Mouse (Mus musculus): Measurements from ENCODE around the gene Cdk5r2.

The Cdk5r2 gene

DNA sequence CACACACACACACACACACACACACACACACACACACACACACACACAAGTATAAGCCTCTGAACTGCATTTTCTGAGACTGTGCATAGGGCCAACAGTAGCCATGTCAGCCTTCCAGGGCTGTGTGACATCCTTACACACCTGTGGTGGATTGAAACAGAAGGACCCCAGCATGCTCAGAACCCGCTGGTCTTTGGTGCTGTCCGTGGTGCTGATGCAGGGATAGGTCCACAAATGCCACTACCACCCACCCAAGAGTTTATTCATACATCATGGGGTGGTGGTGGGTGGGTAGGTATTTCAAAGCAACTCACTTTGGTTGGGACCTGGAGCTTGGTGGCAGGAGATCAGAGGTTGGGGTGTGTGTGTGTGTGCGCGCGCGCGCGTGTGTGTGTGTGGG, 36.8 kb downstream of the Cdk5r2 start:
- DNase-seq (ENCODE audit: extremely low read depth, low read depth, low spot score): no peak

DNA sequence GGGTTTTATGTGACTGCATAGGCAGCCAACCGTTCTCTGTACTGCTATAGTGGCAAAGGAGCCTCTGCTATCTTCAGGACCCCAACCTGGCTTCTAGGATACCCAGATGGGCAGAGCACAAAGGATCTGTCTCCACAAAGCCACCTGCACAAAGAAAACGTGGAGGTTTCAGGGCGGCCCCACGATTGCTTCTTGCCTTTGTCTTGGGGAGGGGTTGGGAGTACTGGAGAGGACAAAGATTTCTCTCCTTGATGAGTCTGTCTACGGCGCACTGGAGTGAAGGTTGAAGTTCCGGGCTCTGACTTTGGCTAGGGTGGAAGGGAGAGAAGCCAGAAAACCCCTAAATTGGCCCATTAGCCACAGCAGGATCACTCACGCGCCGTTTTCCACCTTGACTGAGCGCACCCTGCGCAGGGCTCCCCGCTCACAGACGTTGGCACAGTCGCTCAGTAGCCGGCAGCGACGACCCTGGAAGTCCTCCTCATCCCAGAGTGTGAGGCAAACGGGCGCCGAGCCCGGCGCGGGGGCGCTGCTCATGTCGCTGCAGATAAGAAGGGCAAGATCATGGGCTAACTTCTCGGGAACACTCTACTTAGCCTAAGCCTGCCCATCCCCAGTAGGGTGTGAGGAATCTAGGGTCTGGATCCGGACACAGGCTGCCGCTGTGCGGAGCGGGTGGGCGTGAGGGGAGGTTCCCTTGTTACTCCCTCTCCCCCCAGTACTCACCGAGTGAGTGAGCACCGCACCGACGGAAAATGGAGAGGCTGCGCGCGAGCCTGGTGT, 37.8 kb downstream of the Cdk5r2 start:
- no peak for DNase-seq (ENCODE audit: extremely low read depth, low read depth, low spot score)

DNA sequence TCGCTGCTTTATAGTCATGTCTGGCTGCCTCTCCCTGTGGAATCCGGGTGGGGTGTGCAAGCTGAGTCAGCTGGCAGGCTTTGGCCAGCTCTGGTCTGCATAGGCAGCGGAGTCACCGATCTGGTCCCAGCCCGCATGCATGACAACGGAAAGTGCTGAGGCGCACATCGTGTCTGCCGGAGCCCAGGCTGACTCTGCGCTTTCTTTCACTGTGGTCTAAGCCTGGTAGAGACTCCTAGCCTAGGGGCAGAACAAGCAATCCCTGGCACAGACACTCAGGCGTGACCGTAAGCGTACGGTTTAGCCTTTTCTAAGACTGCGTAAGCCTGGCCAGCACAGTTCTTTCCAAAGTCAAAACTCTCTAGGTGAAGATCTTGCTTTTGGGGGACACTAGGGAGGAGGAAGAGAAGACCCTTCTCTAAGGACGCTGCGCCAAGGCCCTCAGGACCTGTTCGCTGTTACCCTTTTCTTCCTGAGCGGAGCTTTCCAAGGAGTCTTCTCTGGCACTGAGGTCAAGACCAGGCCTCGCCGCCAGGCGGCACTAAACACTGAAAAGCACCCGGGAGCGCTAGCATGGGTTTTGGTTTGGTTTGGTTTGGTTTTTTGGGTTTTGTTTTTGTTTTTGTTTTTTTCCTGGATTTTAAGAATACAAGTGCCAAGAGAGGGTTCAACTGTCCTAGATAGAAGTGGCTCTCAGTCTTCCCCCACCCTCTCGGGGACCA, 38.6 kb downstream of the Cdk5r2 start, which contains the start of gene Cryba2:
Gene Cryba2 (minus strand): TSS at position 10 of the 722 bp plus-strand sequence.
- no peak for DNase-seq (ENCODE audit: extremely low read depth, low read depth, low spot score)

DNA sequence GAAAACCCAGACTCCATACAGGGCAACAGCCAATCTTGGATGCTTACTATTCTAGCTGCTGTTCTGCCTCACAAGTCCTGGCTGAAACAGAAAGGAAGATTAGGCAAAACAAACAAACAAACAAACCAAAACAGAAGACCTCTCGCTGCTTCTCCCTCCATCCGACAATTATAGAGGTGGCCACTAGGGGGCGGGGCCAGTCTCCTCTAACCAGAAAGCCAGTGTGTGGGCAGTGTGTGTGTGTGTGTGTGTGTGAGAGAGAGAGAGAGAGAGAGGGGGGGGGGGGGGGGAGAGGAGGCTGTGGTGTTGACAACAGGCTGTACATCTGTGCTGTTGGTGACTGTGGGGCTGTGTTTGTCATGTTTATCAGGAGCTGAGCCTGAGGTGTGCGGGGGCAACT, 40.2 kb downstream of the Cdk5r2 start:
- no peak for DNase-seq (ENCODE audit: extremely low read depth, low read depth, low spot score)

DNA sequence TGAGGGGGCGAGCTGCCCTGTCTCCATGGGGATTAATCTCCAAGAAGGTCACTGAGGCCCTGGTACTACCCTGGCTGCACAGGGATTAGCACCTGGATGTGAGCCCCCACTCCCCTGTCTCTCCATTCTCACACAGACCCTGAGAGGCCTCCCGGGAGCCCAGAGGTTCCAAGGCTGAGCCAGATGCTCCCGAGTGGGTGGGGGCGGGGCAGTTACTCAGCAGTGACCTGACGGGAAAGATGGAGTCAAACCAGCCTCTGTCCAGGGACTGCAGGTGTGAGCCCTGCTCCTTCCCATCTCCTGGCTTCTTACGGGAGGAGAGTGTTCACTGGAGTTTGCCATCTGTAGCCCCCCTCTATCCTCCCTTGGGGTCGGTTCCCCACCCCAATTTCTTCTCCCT, 43.2 kb downstream of the Cdk5r2 start:
- DNase-seq (ENCODE audit: extremely low read depth, low read depth, low spot score): no peak

DNA sequence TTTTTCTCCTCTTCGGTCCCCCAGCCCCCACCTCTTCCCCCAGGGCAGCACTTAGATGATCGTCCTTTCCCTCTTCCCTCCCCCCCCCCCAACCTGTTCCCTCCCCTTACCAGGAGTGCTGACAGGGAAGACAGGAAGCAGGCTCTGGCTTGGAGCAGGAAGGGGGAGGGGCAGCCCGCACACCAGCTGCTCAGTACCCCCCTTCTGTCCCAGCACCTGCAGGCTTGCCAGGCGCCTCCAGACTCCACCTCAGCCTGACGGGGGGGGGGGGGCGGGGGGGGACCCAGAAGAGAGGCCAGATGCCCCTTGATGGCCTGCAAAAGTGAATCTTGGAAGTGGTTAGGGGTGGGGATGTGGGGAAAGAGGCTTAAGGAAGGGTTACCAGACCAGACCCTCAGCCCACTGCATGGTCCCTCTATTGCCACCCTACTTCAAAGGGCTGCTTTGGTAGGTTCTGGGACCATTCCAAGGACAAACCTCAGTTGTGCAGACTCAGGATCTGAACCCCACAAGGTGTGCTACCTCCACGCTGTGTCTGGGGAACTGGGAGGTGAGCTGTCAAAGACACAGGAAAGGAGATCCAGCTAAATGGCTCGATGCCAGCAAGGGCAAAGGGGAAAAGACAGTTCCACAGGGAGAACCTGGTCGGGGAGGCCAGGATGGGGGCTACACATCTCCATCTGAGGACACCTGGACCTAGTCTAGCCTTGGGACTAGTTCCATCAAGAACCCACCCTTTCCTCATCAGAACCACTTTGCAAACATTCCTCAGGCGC, 44.1 kb downstream of the Cdk5r2 start:
- no peak for DNase-seq (ENCODE audit: extremely low read depth, low read depth, low spot score)

DNA sequence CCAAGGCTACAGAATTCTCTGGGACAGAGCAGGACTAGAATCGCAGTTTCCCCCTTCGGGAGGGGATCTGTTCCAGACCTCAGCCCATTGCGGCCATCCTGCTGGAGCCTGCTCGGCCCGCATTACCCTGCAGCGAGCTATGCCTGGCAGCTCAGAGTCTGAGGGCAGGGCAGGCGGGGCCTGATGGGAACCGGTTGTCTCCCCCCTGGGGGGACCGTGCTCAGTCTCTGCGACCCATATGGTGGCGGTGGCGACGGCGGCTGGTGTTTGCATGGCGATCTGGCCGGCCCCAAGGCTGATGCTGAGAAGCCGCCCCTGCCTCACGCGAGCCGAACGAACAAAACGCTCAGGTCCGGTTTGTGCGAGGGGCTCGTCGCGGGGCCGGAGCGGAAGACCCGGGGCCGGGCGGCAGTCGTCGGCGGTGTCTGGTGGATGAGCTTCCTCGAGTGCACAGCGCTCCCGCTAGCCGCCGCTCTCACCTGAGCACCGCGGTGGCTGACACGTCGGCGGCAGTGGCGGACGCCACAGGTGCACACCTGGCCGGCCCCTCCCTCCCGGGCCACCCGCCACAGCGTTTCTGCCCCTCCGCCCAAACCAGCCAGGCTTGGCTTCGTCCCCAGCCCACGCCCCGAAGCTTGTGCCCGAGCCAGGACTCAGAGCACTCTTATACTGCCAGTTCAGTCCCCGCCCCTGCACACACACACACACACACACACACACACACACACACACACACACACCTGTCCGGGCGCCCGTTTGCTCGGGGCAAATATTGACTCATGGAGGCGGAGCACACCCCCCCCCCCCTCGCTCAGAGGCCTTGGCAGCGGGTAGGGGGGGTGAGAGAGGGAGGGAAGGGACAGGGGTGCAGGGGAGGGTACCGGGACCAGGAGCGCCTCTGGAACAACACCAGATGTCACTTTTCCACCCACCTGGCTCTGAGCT, 45.9 kb downstream of the Cdk5r2 start:
- no peak for DNase-seq (ENCODE audit: extremely low read depth, low read depth, low spot score)

DNA sequence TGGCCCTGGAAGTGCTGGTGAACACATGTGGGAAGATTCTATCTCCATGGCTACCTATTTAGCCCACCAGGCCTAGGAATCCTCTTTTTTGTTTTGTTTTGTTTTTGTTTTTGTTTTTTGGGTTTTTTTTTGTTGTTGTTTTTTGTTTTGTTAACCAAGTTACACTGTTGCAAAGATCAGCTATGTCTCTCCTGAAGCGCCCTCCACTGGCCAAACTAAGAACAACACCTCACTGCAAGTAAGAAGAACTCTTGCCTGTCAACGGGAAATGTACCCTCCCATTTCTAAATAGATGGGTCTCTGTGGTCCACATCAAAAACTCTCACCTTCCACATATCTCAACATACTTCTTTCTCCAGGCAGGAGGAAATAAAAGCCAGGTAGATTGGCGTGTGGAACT, 47.0 kb downstream of the Cdk5r2 start:
- no peak for DNase-seq (ENCODE audit: extremely low read depth, low read depth, low spot score)

DNA sequence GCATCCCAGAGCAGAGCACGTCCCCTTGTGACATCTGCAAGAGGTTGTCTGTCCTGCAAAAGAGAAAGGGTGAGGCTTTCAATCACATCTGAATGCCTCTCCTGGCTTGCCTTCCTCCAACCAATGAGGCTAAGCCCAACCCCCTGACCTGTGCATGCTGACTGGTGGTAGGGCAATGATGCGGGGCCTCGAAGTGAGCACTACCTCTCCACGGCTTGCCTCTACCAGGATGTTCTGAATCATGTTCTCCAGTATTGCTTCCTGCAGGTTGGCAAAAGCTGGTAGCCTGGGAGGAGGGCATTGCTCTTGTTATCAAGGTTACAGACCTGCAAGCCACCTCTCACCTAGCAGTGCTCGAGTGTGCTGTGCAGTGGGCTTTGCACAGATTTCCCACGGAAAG, 47.5 kb downstream of the Cdk5r2 start:
- DNase-seq (ENCODE audit: extremely low read depth, low read depth, low spot score): no peak
